Mouse (Mus musculus) limb, embryonic 11.5 days (tissue): Measurements from ENCODE around the gene Nol10. TPM values are rescaled to one million over a fixed set of nuclear protein-coding genes. Genes with fewer than 3 reads are reported as not detected.

Source experiments
- ATAC-seq: fragments of 200-750 bp; cut with Nextera tagmentation; 2 replicates; pipeline ENCODE4 v1.8.0; 2017; ENCODE audit warnings: low read depth; ENCODE audit not compliant: insufficient number of reproducible peaks, low FRiP score, low TSS enrichment
- DNase-seq: peaks from one replicate; pipeline ENCODE4 v3.0.0-alpha.2; 2015; ENCODE audit warnings: low spot score
- H3K27ac ChIP-seq: fragments of 300-500 bp; sonication (generic); replicated peaks from 2 replicates; pipeline ENCODE4 v1.5.1; 2014; ENCODE audit warnings: low read depth, mild to moderate bottlenecking, low read length
- H3K27me3 ChIP-seq: fragments of 300-500 bp; sonication (generic); 2 replicates; pipeline ENCODE4 v1.6.1; 2014; ENCODE audit warnings: mild to moderate bottlenecking, low read length, mixed read lengths; ENCODE audit not compliant: control insufficient read depth, insufficient read depth
- H3K36me3 ChIP-seq: fragments of 300-500 bp; sonication (generic); 2 replicates; pipeline ENCODE4 v1.6.1; 2014; ENCODE audit warnings: mild to moderate bottlenecking, low read length, moderate library complexity, mixed read lengths; ENCODE audit not compliant: control insufficient read depth, insufficient read depth
- H3K4me1 ChIP-seq: fragments of 300-500 bp; sonication (generic); 2 replicates; pipeline ENCODE4 v1.6.1; 2014; ENCODE audit warnings: low read length, mixed read lengths; ENCODE audit not compliant: control insufficient read depth, insufficient read depth
- H3K4me2 ChIP-seq: fragments of 300-500 bp; sonication (generic); 2 replicates; pipeline ENCODE4 v1.6.1; 2014; ENCODE audit warnings: low read depth, mild to moderate bottlenecking, moderate library complexity; ENCODE audit not compliant: severe bottlenecking
- H3K4me3 ChIP-seq: fragments of 300-500 bp; sonication (generic); 2 replicates; pipeline ENCODE4 v1.5.1; 2014; ENCODE audit warnings: low read depth, low read length
- H3K9ac ChIP-seq: fragments of 300-500 bp; sonication (generic); 2 replicates; pipeline ENCODE4 v1.6.1; 2014; ENCODE audit warnings: mild to moderate bottlenecking, low read length
- H3K9me3 ChIP-seq: fragments of 300-500 bp; sonication (generic); 2 replicates; pipeline ENCODE4 v1.6.1; 2016; ENCODE audit warnings: low read length; ENCODE audit not compliant: control insufficient read depth
- WGBS: fragments of 180-500 bp; shearing (Covaris S2); extraction: QIAGEN DNeasy Blood & Tissue Kit; methylation state at CpG from one replicate; pipeline ENCODE4 v1.1.7; 2014; 5-methylcytosine and 5-hydroxymethylcytosine counted together
- polyA plus RNA-seq: library from polyadenylated mRNA; unstranded; fragments of >200 nt; fragmentation: Nextera tagmentation; extraction: Ambion mirVana; gene quantifications from 2 replicates; pipeline ENCODE4 v1.2.1, GENCODE M21; 2014

Nol10 gene
- polyA plus RNA-seq, 1 experiment from 2014 or later: 35.4 TPM

- H3K9me3 ChIP-seq: no peaks in the 10 kb centered on the region
- 89% methylated on average over 8 of the region's 8 CpGs for WGBS
- H3K36me3 ChIP-seq: peaks cover 26% of the 10 kb centered on the region
- ATAC-seq: no peak
- H3K4me1 ChIP-seq: no peaks in the 10 kb centered on the region
- no peak overlapping the region for H3K4me3 ChIP-seq
- no peaks in the 10 kb centered on the region for H3K27me3 ChIP-seq
- H3K4me2 ChIP-seq: no peak overlapping the region
- no peak overlapping the region for H3K9ac ChIP-seq
- DNase-seq: peak; percentile 31
- H3K27ac ChIP-seq: no peak overlapping the region
These were observed 23.5 kb downstream of the Nol10 start for GRCm38 (mm10) chr12:17371589-17372235.

DNA sequence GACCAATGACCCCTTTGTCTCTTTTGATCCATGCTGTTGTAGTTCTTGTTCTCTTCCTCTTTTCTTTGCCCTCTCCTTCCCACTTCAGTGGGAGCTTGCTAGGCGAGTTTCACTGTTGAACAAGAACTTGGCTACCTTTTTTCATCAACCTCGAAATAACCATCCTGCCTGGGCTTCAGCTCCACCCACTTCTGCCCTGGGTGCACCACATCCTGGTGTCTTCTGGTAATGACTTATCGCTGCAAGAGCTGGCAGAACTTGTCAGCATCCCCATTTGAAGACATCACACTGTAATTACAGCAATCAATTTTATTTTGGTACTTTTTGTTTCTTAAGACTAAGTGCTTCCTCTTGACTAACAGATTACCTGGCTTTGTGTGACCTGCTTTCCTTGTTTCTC is 24.4 kb downstream of the Nol10 start:
- WGBS: 79% methylated on average over 3 of the region's 3 CpGs

DNA sequence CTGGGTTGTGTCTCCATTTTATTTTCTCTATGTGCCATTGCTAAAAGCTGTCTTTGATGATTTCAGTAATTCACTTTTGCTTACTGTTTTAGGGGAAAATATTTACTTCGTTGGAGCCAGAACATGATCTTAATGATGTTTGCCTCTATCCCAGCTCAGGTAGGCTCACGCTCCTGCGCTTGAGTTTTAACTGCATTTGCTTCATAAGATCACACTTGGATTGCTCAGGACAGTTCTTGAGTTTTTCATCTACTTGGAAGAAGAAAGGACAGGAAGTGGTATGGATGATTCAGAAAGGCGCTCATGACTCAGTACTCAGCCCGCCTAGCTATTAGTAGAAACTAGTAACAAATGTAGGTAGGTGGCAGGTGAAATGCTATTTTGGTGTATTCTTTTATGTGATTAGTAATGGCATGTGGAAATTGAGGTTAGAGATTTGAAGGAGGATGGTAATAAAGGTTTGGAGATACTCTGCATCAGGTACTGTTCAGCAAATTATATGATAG is 25.3 kb downstream of the Nol10 start:
- ATAC-seq: no peak
- no peak overlapping the region for H3K27ac ChIP-seq
- no peak overlapping the region for H3K4me3 ChIP-seq
- peaks cover 27% of the 10 kb centered on the region for H3K36me3 ChIP-seq
- H3K4me1 ChIP-seq: no peaks in the 10 kb centered on the region
- H3K9ac ChIP-seq: no peak overlapping the region
- H3K9me3 ChIP-seq: no peaks in the 10 kb centered on the region
- H3K4me2 ChIP-seq: no peak overlapping the region
- no peak for DNase-seq
- 94% methylated on average over 5 of the region's 5 CpGs for WGBS
- H3K27me3 ChIP-seq: no peaks in the 10 kb centered on the region

More for the DNA sequence above, 24.4 kb downstream of the Nol10 start:
- Histone ChIP-seq H3K36me3 (peaks cover 27% of the 10 kb centered on the region), H3K4me2 (no peak overlapping the region), H3K4me1 (no peaks in the 10 kb centered on the region), H3K9ac (no peak overlapping the region), H3K9me3 (no peaks in the 10 kb centered on the region), H3K4me3 (no peak overlapping the region), H3K27ac (no peak overlapping the region), H3K27me3 (no peaks in the 10 kb centered on the region)
- DNase-seq (no peak), ATAC-seq (no peak)

DNA sequence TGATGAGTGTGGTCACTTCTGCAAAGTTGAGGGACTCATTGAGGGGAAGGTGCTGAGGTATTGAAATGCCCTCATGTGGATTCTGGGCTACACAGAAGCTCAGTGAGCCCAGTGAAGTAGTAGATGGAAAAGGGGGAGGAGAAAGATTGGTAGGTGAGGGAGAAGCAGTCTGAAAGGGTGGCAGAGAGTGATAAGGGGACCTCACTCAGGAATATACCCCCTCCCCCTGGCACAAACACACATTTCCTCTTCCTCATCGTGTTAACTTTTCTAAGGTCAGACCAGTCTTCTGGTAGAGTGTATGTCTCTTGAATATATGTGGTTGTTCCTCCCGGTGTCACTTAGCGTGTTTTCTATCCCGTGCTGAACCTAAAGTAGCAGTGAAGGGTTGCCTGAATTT is 27.0 kb downstream of the Nol10 start:
- no peak overlapping the region for H3K4me2 ChIP-seq
- H3K27ac ChIP-seq: no peak overlapping the region
- H3K4me1 ChIP-seq: no peaks in the 10 kb centered on the region
- no peak overlapping the region for H3K9ac ChIP-seq
- H3K27me3 ChIP-seq: no peaks in the 10 kb centered on the region
- no peaks in the 10 kb centered on the region for H3K9me3 ChIP-seq
- H3K4me3 ChIP-seq: no peak overlapping the region
- peaks cover 23% of the 10 kb centered on the region for H3K36me3 ChIP-seq
- ATAC-seq (no peak), DNase-seq (no peak)
- WGBS: 91% methylated on average over 4 of the region's 4 CpGs

DNA sequence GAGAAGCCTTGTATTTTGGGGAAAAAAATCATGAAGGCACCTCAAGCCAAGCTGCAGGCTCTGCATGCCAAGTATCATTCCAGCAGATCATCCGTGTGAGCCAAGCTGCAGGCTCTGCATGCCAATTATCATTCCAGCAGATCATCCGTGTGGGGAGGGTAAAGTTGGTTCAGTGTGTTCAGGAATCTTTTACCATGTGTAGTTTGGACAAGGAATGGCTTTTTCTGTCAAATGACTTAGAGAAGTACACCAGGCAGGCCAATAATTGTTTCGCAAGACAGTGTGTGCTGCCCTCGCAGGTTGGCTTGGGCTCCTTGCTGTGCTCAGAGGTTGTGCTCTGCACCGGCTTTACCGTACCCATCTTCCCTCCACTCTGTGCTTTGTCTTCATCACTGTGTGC is 28.3 kb downstream of the Nol10 start:
- no peak overlapping the region for H3K27ac ChIP-seq
- H3K27me3 ChIP-seq: no peaks in the 10 kb centered on the region
- H3K4me2 ChIP-seq: no peak overlapping the region
- DNase-seq (no peak), ATAC-seq (no peak)
- H3K4me3 ChIP-seq: no peak overlapping the region
- peaks cover 23% of the 10 kb centered on the region for H3K36me3 ChIP-seq
- H3K9me3 ChIP-seq: no peaks in the 10 kb centered on the region
- H3K9ac ChIP-seq: no peak overlapping the region
- WGBS: 94% methylated on average over 6 of the region's 6 CpGs
- no peaks in the 10 kb centered on the region for H3K4me1 ChIP-seq

DNA sequence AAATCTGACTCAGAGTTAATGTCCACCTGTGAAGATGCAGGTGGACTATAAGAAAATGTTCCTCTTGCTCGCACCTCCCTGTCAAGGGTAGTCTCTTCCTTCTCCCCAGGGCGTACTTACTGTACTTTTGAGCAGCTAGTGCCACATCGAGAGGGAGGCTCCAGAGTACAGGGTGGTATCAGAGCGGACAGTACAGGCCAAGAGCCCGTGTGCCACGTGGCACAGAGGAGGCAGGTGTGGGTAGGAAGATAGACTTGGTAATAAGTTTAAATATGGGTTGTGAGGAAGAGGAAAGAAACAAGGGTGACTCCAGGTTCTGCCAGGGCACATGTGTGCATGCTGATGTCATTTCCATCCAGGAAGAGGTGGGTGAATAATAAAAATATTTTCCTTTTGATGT is 32.7 kb downstream of the Nol10 start:
- Histone ChIP-seq H3K9ac (no peak overlapping the region), H3K4me1 (no peaks in the 10 kb centered on the region), H3K27ac (no peak overlapping the region), H3K27me3 (no peaks in the 10 kb centered on the region), H3K9me3 (no peaks in the 10 kb centered on the region), H3K4me3 (no peak overlapping the region), H3K4me2 (no peak overlapping the region), H3K36me3 (peaks cover 9% of the 10 kb centered on the region)
- DNase-seq (no peak), ATAC-seq (no peak)
- WGBS: 90% methylated on average over 6 of the region's 6 CpGs

GRCm38 (mm10) chr12:17382759-17383158 is 34.5 kb downstream of the Nol10 start:
- peaks cover 9% of the 10 kb centered on the region; the same call in 1 of the 2 replicates for H3K36me3 ChIP-seq
- H3K27ac ChIP-seq: no peak overlapping the region
- no peak for ATAC-seq
- no peaks in the 10 kb centered on the region for H3K27me3 ChIP-seq
- no peak for DNase-seq
- H3K4me3 ChIP-seq: no peak overlapping the region
- no peak overlapping the region for H3K4me2 ChIP-seq
- H3K9ac ChIP-seq: no peak overlapping the region
- H3K9me3 ChIP-seq: no peaks in the 10 kb centered on the region
- 65% methylated on average over 7 of the region's 7 CpGs for WGBS
- no peaks in the 10 kb centered on the region for H3K4me1 ChIP-seq

DNA sequence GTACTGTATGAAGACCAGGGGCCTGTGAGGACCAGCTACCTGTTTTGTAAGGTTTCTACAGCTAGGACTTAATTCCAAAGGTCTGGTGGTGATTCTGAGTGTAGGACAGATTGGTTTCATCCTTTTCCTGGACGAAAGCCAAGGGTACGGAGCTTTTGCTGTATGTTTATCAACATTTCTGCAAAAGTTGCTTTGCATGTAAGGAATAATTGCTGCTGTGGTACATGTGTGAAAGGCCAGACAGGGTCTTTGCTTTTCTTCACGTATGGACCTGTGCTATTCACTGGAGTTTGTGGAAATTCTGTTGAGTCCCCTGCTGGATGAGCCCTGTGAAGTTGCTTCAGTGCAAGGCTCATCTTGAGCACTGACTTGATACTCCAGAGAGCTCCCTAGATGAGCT is 38.6 kb downstream of the Nol10 start:
- WGBS: 91% methylated on average over 3 of the region's 3 CpGs
- Histone ChIP-seq H3K9ac (no peak overlapping the region), H3K4me2 (no peak overlapping the region), H3K4me3 (no peak overlapping the region), H3K27me3 (no peaks in the 10 kb centered on the region), H3K4me1 (no peaks in the 10 kb centered on the region), H3K27ac (no peak overlapping the region), H3K36me3 (0 out of 2 replicates have a peak, but pooled peaks cover 3% of the 10 kb centered on the region), H3K9me3 (no peaks in the 10 kb centered on the region)
- DNase-seq: no peak
- no peak for ATAC-seq
